Mouse (Mus musculus): ENCODE measurements at regions not wholly inside any gene's neighbourhood (a gene's known extent, or its start where the extent isn't known, plus 50 kb on each side); places are given as distances from the start of the nearest gene placed in this dataset.

DNA sequence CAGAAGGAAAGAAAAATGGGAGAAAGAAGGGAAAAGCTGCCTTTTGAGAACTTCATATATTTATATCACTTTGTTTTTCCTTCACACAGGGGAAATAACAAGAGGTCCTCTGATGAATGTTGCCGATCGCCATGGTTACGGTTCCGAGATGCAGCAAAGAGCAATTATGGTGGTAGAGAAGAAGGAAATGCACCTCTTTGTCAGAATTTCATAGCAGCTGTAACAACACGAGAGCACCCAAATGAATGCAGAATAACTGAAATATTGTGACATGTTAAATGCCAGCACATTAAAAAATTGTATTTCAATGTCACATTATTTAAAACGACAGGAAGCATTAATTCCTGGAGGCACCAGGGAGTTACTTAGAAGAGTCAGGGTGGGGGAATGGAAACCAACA lies 279.4 kb downstream of the Mctp2 start:
- no peak for DNase-seq

DNA sequence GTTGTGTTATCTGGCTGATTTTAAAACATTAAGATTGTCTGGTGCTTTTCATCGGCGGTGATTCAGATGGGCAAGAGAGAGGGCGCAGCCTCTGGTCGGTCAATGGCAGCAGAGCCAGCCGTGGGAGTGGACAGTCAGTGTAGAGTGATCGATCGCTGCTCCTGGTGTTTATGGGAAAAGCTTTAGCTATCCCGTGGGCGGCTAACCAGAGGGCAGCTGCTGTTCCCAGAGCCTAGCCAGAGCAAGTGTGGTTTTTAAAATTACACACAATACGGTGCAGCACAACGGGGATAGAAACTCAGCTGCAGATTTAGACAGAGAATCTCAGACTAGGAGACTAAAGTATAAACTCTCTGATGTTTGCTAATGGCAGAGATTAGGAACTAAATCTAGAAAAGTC lies 297.3 kb downstream of the Mctp2 start:
- DNase-seq, result no peak

DNA sequence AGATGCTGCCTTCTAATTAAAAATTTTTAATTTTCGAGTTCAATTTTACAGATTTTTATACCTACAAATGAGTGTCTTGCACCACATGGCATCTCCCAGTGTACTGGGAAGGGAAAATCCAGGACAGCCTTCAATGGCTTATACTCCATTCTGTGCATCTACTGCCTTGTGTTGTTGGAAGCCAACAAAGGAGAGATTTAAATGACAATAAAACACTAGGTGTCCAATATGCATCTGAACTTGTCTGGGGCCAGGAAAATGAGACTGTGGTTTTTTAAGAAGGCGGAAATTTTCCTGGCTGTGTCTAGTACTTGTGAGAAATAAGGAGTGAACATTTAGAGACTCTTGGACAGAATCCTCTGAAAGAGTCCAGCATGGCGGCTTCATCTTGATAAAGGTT lies 302.1 kb downstream of the Mctp2 start:
- no peak for DNase-seq

GRCm38 (mm10) chr7:71992526-71992925 lies 313.9 kb downstream of the Mctp2 start:
- DNase-seq, result no peak

DNA sequence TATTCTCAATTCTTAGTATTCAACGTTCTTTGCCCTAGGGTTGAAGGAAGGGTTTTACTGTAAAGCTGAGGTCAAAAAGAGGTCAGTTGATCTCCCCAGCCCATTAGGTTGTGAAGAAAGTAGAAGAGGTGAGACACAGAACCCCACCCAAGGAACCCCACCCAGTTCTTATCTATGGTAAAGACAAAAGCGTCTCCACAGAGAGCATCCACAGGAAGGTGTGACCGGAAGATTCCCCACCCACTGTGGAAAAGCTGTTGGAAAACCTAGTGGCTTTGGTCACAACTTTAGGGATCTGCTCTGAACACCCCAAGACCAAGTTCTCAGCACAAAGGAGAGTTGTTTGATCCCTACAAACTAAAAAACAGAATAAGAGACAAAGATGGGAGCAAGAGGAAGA lies 314.6 kb downstream of the Mctp2 start:
- no peak for DNase-seq

GRCm38 (mm10) chr7:71991206-71991605 lies 315.2 kb downstream of the Mctp2 start:
- no peak for DNase-seq

- DNase-seq, result no peak
Measured at GRCm38 (mm10) chr7:71966015-71966414, 340.4 kb downstream of the Mctp2 start.

DNA sequence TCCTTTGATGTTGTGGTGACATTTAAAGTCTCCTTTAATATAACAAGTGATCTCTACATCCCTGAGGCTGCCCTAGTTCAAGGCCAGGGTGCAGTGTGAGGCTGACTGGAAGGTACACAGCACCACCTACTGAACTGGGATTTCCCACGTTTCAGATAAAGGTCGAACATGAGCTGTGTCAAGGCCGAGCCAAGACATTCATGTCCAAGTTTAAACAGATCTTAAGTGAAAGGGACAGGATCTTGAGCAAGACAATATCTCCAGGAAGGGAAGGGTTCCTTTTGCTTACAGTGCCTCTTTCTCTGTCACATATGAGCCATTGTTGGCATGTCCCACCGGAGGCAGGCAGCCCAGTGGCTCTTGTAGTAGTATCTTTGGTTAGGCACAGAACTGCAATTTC lies 343.0 kb downstream of the Mctp2 start:
- DNase-seq, result peak; percentile 62

- DNase-seq, result no peak
Measured at GRCm38 (mm10) chr7:71962851-71963250, 343.6 kb downstream of the Mctp2 start.

GRCm38 (mm10) chr7:71960453-71961230 lies 345.8 kb downstream of the Mctp2 start:
- DNase-seq, result peak; percentile 51

GRCm38 (mm10) chr7:71946548-71946947 lies 359.9 kb downstream of the Mctp2 start:
- no peak for DNase-seq

GRCm38 (mm10) chr7:71943078-71944042 lies 363.0 kb downstream of the Mctp2 start:
- DNase-seq, result no peak

DNA sequence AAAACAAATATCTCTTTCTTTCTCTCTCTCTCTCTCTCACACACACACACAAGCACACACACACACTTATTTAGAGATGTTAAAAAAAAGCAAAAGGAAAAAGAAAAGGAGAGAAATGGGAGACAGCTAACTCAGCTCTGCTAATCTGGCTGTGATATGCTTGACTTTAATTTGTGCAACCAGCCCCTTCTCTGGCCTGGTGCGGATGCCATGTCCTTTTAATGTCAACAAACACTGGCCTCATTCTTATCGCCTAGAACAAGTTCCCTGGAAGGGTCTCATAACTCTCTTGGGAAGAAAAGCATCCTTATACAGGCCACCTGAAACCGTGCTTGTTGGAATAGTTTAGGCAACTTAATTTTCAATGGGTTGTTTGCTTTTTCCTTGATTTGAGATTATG lies 368.7 kb downstream of the Mctp2 start:
- no peak for DNase-seq

DNA sequence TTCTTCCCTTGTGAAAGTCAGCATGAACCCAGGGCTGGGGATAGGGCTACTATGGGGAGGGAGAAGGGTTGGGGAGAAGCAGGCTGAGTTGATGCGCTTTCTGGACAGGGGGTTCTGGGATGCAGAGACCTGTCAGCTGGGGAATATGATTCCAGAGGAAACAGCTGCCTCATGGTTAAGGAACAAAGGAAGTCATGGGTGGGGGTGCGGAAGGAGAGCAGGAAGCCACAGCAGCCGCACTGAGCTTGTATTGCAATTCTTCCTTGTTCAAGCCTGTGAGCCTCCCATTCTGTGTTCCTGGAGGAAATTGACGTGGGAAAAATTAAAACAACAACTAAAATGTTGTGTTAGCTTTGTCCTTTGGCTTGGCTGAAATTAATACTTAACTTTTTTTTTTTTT lies 369.7 kb downstream of the Mctp2 start:
- no peak for DNase-seq
